Mouse (Mus musculus) thymus, adult 2 months (tissue): ENCODE data around the gene Atp2a2.
"Not testable (repeated sequence)": the region's sequence is repeated elsewhere in the genome, so short reads cannot be mapped to it uniquely, and the experiment has no call there.

Source experiments
- CTCF ChIP-seq: fragments of 200-500 bp; IDR thresholded peaks from 2 replicates; pipeline ENCODE4 v1.5.1; 2012; ENCODE audit warnings: mild to moderate bottlenecking, control low read depth, low read length, moderate library complexity, borderline replicate concordance; ENCODE audit not compliant: control insufficient read depth, poor library complexity, insufficient read depth; ENCODE audit errors: extremely low read depth
- POLR2A ChIP-seq: fragments of 200-500 bp; IDR thresholded peaks from 2 replicates; pipeline ENCODE4 v1.6.1; 2012; ENCODE audit warnings: mild to moderate bottlenecking, low read length, control low read depth, moderate library complexity; ENCODE audit not compliant: control insufficient read depth, poor library complexity, insufficient read depth; ENCODE audit errors: extremely low read depth

- TF ChIP-seq POLR2A, CTCF: not testable (repeated sequence)
Measured at GRCm38 (mm10) chr5:122457054-122457453, 45.0 kb downstream of the Atp2a2 start.
